Mouse (Mus musculus): ENCODE measurements around the gene Bcas3. TPM values are rescaled to one million over a fixed set of nuclear protein-coding genes. Genes with fewer than 3 reads are reported as not detected.
A peak's percentile ranks its signal among the peaks of the same experiment; 100 is the strongest.
"Not testable (repeated sequence)": the region's sequence is repeated elsewhere in the genome, so short reads cannot be mapped to it uniquely, and the experiment has no call there.

The Bcas3 gene
- total RNA-seq, 1 experiment from 2014 or later: 19.2 TPM

DNA sequence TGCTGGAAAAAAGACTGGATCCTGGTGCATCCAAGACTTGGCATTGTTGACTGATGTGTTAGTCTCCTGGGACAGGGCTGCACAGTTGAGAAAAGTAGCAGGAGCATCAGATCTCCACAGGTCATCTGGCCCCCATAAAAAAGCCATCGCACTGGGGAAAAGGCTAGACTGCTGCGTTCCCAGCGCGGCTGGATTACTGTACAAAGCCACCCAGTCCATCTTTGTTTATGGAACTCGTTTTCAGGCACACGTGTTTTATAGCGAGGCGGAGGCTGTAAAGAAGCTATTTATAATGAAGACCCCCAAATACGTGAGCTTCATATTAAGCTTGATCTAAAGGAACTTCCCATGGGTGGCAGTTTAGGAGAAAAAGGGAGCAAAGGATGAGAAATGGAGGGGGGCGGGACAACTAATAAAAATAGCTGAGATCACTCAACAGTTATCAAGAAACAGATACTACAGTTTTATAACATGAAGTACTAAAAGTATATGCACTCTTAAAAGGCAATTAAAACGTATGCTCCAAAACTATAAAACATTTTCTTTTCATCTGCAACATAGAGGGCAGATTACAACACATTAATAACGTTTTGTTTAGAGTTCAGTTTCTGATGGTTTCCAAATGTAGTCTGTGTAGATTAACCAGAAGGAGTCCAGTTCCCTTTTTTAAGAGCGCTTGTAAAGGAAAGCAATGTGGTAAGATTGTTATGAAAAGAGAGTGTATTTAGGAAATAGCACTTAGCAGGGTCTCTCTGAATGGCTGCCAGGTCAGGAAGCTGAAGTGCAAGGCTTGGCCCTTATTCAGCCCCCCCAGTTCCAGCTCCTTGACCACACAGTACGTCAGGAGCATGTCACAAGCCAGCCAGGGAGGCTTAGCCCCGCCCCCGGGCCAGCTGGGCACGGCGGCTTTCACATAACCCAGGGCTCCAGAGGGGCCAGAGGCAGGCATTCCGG lies 360.2 kb downstream of the Bcas3 start:
- peak; percentile 92 for ATAC-seq (replicated peaks; ENCODE audit: insufficient number of reproducible peaks, low FRiP score, low TSS enrichment, poor library complexity, severe bottlenecking)

DNA sequence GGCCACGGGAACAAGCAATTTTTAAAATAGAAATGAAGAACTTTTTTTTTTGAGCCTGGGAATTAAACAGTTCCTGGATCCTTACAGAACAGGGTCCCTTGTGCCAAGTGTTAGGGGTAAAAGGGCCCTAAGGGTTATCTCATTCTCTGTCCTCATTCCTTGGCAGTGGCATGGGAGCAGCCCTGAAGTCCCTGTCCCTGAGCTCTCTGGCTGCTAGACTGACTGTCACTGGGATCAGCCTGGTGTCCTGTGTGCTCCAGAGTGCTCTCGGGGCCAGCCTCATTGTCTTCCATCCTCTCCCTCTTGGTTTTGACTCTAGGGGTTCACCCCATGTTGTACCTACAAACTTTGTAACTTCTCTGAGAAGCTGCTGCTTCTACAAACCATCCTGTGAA lies 360.8 kb downstream of the Bcas3 start:
- ATAC-seq (replicated peaks; ENCODE audit: insufficient number of reproducible peaks, low FRiP score, low TSS enrichment, poor library complexity, severe bottlenecking): no peak; the same call in 1 of the 2 replicates

DNA sequence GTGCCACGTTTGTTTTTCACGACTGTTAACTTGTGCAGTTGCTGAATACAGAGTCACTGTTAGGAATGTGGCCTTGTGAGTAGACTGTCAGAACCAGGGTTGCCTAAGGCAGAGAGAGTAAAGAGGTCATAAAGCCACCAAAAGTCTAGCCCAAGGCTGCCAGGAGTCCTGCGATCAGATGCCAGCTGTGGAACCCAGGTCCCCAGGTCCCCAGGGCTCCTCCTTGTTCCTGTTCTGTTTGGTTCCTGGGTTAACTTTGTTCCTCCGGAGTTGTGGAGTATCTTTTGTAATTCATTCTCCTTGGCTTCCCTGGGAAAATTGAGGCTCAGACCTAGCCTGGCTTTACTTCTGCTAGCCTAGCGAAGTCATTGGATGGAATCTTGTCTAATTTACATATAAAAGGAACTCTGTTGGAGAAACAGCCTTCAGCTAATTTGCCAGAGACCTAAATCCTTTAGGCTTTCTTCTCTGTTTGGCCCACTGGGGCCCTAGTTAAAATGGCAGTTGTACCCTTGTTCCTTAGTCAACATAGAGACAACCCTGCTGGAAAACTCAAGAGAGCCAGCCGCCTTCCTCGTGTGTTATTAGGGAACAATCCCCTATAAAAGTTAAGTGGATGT lies 361.5 kb downstream of the Bcas3 start:
- no peak for ATAC-seq (replicated peaks; ENCODE audit: insufficient number of reproducible peaks, low FRiP score, low TSS enrichment, poor library complexity, severe bottlenecking)

DNA sequence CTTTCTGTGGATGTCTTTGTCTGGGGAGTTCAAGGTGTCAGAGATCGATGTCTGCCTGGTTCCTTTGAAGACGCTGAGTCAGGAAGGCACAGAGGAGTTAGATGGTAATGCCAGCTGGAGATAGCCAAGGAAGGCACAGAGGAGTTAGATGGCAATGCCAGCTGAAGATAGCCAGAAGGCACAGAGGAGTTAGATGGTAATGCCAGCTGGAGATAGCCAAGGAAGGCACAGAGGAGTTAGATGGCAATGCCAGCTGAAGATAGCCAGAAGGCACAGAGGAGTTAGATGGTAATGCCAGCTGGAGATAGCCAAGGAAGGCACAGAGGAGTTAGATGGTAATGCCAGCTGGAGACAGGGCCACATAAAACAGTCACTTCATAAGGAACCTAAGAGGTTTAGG lies 363.8 kb downstream of the Bcas3 start:
- not testable (repeated sequence) for ATAC-seq (replicated peaks; ENCODE audit: insufficient number of reproducible peaks, low FRiP score, low TSS enrichment, poor library complexity, severe bottlenecking)

DNA sequence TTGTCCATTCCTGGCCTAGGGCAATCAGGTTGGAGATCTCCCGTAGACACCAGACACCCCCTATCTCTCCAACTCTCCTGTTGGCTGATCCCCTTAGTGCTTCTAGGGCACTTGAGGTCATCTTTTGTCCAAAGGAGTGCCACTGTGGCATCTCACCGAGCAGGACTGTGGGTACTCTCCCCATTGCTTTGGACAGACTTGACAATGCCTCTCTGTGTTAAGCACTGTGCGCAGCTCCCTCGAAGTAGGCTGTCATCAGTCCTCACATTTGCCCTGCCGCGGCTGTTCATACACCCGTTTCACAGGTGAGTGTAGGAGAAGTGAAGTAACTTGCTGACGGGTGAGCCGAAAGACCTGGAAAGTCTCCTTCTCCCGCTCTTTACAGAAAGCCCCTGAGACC lies 366.1 kb downstream of the Bcas3 start:
- ATAC-seq (replicated peaks; ENCODE audit: insufficient number of reproducible peaks, low FRiP score, low TSS enrichment, poor library complexity, severe bottlenecking): no peak

DNA sequence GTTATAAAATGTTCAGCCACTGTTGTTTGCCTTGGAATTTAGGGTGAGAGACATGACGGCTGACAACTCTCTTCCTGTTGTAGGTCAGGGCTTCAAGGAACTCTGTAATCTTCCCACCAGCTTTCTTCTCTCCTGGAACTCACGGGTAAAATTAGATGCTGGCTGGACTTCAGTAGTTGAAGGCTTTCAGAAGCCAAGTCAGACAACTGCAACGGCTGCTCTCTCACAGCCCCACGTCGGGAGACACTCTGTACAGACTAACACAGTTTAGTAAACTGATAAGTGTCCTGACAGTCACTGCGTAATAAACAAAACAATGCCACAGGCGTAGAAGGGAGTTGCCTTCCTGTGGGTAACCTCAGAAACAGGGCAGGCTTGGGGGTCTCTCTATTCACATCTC lies 366.8 kb downstream of the Bcas3 start:
- ATAC-seq (replicated peaks; ENCODE audit: insufficient number of reproducible peaks, low FRiP score, low TSS enrichment, poor library complexity, severe bottlenecking): no peak

DNA sequence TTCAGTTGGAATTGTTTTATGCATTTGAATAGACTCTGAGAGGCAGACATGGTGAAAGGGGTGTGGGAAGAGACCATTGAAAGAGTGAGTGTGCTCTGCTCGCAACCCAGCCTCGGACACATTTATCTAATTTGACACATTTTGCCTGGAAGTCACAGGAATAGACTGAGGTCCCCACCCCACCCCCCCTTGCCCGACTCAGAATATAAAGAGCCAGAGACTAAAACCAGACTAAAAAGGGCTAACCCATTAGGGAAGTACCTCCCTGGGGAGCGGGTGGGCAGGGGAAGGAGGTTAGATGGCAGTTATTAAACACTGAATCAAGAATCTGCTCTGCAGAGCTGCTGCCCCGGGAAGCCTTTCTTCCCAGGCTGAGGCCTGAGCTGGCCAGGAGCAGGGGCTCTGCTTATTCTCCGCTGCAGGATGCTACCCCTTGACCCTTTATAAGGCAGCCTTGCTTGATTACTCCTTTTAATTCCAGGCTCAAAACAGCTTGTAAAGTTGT lies 367.4 kb downstream of the Bcas3 start:
- no peak for ATAC-seq (replicated peaks; ENCODE audit: insufficient number of reproducible peaks, low FRiP score, low TSS enrichment, poor library complexity, severe bottlenecking)

DNA sequence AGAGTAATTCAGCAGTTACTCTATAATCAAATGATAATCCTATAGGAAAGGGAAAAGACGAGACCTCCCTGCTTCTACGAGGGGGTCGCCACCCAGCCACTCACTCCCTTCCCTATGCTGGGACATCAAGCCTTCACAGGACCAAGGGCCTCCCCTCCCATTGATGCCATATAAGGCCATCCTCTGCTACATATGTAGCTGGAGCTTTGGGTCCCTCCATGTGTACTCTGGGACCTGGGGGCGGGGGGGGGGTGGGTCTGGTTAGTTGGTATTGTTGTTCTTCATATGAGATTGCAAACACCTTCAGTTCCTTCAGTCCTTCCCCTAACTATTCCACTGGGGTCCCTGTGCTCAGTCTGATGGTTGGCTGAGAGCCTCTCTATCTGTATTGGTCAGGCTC lies 369.0 kb downstream of the Bcas3 start:
- ATAC-seq (replicated peaks; ENCODE audit: insufficient number of reproducible peaks, low FRiP score, low TSS enrichment, poor library complexity, severe bottlenecking): no peak

DNA sequence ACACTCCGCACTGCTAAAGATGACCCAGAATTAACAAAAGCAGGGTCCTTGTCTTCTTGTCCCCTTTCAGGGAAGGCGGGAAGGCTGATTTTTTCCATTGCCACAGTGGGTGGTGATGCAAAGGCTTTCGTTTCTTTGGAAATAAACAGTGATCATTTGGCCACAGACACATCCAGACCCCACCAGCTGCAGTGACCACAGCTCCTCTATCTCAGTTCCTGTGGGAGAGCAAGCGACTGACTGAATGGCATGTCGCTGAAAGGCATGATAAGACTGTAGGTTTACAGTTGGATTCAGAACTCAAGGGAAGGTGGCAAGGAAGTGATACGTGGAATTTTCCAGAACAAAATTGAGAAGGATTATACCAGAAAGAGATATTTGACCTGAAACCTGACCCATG lies 371.2 kb downstream of the Bcas3 start:
- ATAC-seq (replicated peaks; ENCODE audit: insufficient number of reproducible peaks, low FRiP score, low TSS enrichment, poor library complexity, severe bottlenecking): no peak

DNA sequence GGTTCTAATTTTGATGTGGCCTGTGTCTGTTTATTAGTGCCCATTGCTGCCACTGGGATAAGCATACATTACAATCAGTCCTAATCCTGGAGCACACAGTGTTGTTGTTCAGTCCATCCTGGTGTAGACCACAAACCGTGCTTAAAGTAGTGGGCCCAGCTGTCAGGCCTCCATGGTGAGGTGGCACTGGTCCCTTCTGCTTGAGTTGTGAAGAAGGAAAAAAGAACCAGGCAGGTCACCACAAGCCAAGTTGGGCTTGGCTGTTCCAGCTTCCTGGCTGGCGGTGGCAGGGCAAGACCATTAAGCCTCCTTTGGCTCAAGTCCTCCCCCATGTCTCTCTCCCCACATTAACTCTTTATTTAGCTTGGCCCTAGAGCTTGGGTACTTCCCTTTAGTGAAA lies 376.8 kb downstream of the Bcas3 start:
- no peak for ATAC-seq (replicated peaks; ENCODE audit: insufficient number of reproducible peaks, low FRiP score, low TSS enrichment, poor library complexity, severe bottlenecking)

DNA sequence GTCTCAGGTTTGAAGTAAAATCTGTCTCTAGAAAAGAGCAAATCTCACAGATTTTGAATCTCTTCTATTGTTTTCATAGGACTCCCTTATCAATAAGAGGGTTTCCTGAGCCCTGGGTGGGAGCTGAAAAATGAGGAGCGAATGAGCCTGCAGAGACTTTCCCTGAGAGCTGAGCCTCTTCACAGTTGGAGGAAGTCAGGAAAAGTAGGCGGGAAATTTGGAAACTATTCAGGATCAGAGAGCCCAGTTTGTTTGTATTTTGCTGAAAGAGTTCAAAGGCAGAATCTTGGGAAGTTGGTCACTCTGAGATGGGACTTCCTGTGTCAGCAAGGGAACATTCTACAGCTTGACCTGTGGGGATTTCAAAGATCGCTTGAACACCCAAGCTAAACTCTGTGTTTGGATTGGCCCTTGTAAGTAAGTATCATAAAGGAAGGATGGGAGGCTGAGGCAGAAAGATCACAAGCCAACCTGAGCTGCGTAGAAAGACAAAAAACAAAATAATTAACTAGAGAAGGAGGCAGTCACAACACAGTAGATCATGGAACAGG lies 379.6 kb downstream of the Bcas3 start:
- ATAC-seq (replicated peaks; ENCODE audit: insufficient number of reproducible peaks, low FRiP score, low TSS enrichment, poor library complexity, severe bottlenecking): no peak

DNA sequence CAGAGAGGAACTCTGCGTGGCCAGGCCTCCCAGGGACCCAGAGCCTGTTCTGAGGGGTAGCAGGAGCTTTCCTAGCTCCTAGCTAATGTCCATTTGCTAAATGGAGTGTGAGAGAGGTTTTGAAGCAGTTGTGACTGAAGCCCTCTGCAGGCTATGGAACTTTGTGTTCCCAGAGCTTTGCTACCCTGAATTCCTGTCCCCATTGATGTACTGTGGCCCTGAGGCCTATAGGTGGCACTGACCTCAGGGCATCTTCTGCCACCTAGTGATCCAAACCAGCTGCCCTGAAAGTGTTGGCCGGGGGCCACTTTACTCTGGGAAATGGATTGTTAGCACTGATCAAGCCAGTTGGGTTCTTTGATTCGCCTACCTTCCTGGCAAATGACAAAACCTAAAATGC lies 380.6 kb downstream of the Bcas3 start:
- no peak for ATAC-seq (replicated peaks; ENCODE audit: insufficient number of reproducible peaks, low FRiP score, low TSS enrichment, poor library complexity, severe bottlenecking)

DNA sequence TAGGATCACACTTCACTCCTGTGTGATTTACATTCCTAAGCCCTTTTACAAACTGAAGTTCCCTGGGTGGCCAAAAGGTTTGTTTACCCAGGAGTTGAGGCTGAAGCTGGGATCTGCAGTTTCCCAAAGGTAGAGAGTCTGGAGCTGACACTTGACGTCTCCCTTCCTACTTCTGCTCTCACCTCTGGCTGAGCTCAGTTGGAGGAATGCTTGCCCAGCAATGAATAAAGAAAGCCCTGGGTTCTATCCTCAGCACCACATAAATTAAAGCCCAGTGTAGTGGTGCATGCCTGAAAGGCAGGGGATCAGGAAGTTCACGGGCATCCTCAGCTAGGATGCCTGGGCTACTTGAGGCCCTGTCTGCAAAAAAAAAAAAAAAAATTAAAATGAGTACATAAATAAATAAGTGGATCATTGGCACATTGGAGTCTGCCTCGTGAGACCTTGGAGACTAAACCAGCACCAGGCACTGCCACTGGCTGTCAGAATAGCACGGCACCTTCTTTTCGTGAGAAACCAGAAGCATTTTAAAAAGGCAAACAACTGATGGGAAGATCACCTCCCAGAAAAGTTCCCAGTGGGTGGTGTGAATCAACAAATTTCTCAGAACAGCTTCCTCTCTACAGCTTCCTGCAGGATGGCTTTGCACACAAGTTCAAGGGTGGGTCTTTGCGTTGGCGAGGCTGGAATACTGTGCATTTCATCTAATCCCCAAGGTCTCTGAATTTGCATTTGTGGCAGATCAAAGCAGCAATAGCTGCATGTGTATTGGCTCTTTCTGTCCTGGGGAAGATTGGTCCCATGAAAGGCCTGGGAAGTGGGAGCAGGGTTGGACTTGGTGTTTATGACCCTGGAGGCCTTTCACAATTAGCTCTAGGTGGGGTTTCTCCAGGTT lies 381.6 kb downstream of the Bcas3 start:
- ATAC-seq (replicated peaks; ENCODE audit: insufficient number of reproducible peaks, low FRiP score, low TSS enrichment, poor library complexity, severe bottlenecking): no peak

DNA sequence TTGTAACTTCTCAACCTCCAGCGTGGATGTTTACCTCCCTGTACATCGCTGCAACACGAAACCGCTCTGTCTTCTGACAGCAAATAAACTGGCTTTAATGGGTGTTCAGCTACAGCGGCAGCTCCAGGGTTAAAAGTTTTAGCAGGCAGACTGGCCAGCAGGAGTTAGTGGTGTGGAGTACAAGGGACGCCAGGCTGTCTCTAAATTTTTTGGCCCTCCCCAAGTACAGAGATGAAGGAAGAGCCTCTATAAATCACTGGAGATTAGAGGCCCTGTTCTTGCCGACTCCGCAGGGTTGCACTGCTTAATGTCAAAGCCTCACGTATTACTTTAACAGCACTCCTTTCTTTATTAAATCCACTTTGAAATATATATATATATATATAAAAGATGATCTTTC lies 384.3 kb downstream of the Bcas3 start:
- no peak for ATAC-seq (replicated peaks; ENCODE audit: insufficient number of reproducible peaks, low FRiP score, low TSS enrichment, poor library complexity, severe bottlenecking)

DNA sequence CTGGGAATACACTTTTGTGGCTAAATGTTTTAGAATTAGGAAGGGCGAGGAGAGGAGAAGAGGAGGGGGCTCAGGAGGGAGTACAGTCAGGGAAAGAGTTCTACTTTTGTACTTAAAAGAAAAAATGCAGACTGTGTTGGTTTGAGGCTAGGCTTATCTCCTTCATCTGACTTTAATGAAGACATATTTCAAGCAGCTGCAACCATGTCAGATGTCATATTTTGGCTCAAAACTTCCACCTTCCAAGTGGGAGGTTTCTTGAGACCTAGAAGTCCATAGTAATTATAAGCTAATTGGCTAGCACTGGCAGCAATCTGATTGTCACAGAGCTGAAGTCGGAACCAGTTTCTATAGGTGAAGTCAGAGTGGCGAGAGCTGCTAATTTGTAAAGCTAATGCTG lies 384.9 kb downstream of the Bcas3 start:
- ATAC-seq (replicated peaks; ENCODE audit: insufficient number of reproducible peaks, low FRiP score, low TSS enrichment, poor library complexity, severe bottlenecking): no peak

DNA sequence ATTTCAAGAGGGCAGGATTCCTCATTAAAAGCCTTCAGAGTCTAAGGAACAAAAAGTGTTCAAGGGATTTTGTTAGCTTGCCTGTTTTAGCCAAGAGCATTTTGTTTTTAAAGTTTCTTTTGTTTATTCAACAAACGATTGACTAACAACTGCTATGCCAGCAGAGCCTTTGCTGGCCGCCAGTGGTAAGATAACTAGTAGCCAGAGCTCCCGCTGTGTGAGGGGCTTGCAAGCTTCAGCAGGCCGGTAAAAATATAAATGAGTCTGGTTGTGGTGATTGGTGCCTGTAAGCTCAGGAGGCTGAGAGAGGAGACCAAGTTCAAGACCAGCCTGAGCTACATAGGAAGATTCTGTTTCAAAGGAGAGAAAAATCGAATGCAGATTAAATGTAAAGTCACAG lies 385.6 kb downstream of the Bcas3 start:
- ATAC-seq (replicated peaks; ENCODE audit: insufficient number of reproducible peaks, low FRiP score, low TSS enrichment, poor library complexity, severe bottlenecking): no peak

DNA sequence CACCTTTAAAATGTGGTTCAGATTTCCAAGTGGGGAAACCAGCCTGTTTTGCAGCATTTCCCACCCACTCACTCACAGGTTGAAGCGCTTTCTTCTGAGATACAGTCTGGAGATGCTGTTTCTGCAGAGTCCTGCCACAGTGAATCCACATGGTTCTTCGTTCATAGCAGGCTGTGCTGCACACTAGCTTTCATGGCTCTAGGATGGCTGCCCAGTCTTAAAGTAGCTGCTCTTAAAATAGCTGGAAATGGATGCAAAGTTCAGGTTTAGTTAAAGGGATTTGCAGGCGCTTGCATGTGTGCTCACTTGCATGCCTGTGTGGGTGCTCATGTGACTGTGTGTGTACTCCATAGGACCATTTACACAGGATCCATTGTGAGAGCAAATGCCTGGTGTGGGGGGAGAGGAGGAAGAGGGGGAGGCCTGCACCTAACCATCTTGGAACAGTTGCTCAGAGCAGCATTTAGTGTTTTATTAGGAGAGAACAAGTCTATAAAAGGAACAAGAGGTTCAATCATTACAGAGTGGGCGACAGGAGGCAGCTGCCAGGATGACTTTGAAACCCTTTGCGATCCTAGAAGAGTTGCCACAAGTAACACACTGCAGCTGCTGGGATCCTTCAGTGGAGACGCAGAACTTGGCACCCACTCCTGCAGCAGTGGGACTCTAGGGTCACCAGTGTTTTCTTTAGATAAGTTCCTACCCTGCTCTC lies 386.5 kb downstream of the Bcas3 start:
- no peak for ATAC-seq (replicated peaks; ENCODE audit: insufficient number of reproducible peaks, low FRiP score, low TSS enrichment, poor library complexity, severe bottlenecking)

DNA sequence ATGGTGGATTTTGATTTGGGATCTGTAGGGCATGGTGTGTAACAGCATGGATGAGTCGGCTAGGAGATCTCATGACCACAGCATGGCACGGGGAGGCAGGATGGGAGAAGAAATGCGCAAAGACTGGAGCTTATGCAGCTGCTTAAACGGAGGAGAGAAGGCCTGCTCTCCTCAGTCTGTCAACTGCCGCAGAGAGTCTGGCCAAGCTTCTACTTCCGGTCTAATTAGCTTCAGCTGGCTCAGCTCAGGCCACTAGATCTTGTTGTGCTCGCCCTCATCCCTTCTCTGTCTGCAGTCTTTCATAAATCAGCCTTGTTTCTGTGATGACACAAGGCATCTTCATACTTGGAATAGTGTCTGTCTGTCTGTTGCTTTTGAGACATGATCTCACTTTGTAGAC lies 393.4 kb downstream of the Bcas3 start:
- no peak for ATAC-seq (replicated peaks; ENCODE audit: insufficient number of reproducible peaks, low FRiP score, low TSS enrichment, poor library complexity, severe bottlenecking)

Data from monocyte, adult 5-6 weeks (primary cell).